Mouse (Mus musculus) brain, embryonic 14.5 days (tissue): ENCODE results near the gene Apc2.

Source experiments
- CTCF ChIP-seq: fragments of 200-500 bp; IDR thresholded peaks from 2 replicates; pipeline ENCODE4 v1.5.1; 2012; ENCODE audit warnings: inconsistent platforms, mild to moderate bottlenecking, moderate library complexity, borderline replicate concordance; ENCODE audit not compliant: insufficient read depth, insufficient read length; ENCODE audit errors: extremely low read depth
- POLR2A ChIP-seq: fragments of 200-500 bp; IDR thresholded peaks from 2 replicates; pipeline ENCODE4 v1.6.1; 2012; ENCODE audit warnings: mild to moderate bottlenecking, inconsistent platforms, borderline replicate concordance; ENCODE audit not compliant: poor library complexity, insufficient read depth, insufficient read length, severe bottlenecking; ENCODE audit errors: extremely low read depth

DNA sequence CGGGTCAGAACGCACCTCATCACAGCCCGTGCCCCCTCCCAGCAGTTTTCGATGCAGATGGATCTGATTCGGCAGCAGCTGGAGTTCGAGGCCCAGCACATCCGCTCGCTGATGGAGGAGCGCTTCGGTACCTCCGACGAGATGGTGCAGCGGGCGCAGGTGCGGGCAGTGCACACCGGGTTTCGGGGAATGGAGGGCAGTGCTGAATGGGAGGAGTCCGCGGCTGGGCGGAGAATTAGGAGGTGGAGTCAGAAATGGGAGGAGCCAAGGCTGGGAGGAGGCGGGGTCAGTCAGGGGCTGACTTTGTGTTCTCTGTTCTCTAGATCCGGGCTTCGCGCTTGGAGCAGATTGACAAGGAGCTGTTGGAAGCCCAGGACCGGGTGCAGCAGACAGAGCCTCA is 9.1 kb downstream of the Apc2 start:
- TF ChIP-seq CTCF, result no peak
- TF ChIP-seq POLR2A, result no peak
